Mouse (Mus musculus) stomach, embryonic 16.5 days (tissue): ENCODE data around the gene Gm20695. TPM values are rescaled to one million over a fixed set of nuclear protein-coding genes. Genes with fewer than 3 reads are reported as not detected.
A peak's percentile ranks its signal among the peaks of the same experiment; 100 is the strongest.

Source experiments
- ATAC-seq: fragments of 200-750 bp; cut with Nextera tagmentation; 2 replicates; pipeline ENCODE4 v1.8.0; 2017; ENCODE audit warnings: moderate number of reproducible peaks, moderate TSS enrichment; ENCODE audit not compliant: insufficient read depth, low FRiP score
- H3K27ac ChIP-seq: fragments of 300-500 bp; sonication (generic); 2 replicates; pipeline ENCODE4 v1.5.1; 2014; ENCODE audit warnings: low read length
- H3K27me3 ChIP-seq: fragments of 300-500 bp; sonication (generic); 2 replicates; pipeline ENCODE4 v1.6.1; 2014; ENCODE audit warnings: low read length, control low read depth, mixed read lengths; ENCODE audit not compliant: control insufficient read depth, insufficient read depth
- H3K36me3 ChIP-seq: fragments of 300-500 bp; sonication (generic); 2 replicates; pipeline ENCODE4 v1.6.1; 2014; ENCODE audit warnings: low read length; ENCODE audit not compliant: control insufficient read depth, insufficient read depth
- H3K4me1 ChIP-seq: fragments of 300-500 bp; sonication (generic); 2 replicates; pipeline ENCODE4 v1.6.1; 2014; ENCODE audit warnings: low read length, control low read depth, mixed read lengths; ENCODE audit not compliant: control insufficient read depth, insufficient read depth
- H3K4me2 ChIP-seq: fragments of 300-500 bp; sonication (generic); 2 replicates; pipeline ENCODE4 v1.6.1; 2014; ENCODE audit warnings: low read depth, low read length, mixed read lengths
- H3K4me3 ChIP-seq: fragments of 300-500 bp; sonication (generic); replicated peaks from 2 replicates; pipeline ENCODE4 v1.5.1; 2014; ENCODE audit warnings: mild to moderate bottlenecking, low read length
- H3K9ac ChIP-seq: fragments of 300-500 bp; sonication (generic); 2 replicates; pipeline ENCODE4 v1.6.1; 2014; ENCODE audit warnings: low read length
- H3K9me3 ChIP-seq: fragments of 300-500 bp; sonication (generic); replicated peaks from 2 replicates; pipeline ENCODE4 v1.6.1; 2016; ENCODE audit warnings: low read length, control low read depth; ENCODE audit not compliant: control insufficient read depth
- WGBS: fragments of 180-500 bp; shearing (Covaris S2); extraction: QIAGEN DNeasy Blood & Tissue Kit; methylation state at CpG from one replicate; pipeline ENCODE4 v1.1.7; 2014; 5-methylcytosine and 5-hydroxymethylcytosine counted together
- polyA plus RNA-seq: library from polyadenylated mRNA; unstranded; fragments of >200 nt; fragmentation: Nextera tagmentation; extraction: Ambion mirVana; gene quantifications from 2 replicates; pipeline ENCODE4 v1.2.1, GENCODE M21; 2015

Gm20695 gene
- 2.4 and 2.5 TPM in 2 replicates for polyA plus RNA-seq

- Histone ChIP-seq H3K27ac (peak within 1 kb of the TSS; percentile 94), H3K36me3 (no peaks in the 10 kb centered on the region), H3K9me3 (no peaks in the 10 kb centered on the region), H3K4me1 (peaks cover 8% of the 10 kb centered on the region), H3K4me2 (peak within 1 kb of the TSS; percentile 73), H3K9ac (peak within 1 kb of the TSS; percentile 95), H3K4me3 (peak within 1 kb of the TSS; percentile 98), H3K27me3 (no peaks in the 10 kb centered on the region)
- peak; percentile 99 for ATAC-seq
- WGBS: under 1% methylated on average over 83 of the region's 88 CpGs
Observed at GRCm38 (mm10) chr16:3884201-3885064, at the start of gene Gm20695, which contains the start of gene Zfp597. Gm20695 (plus strand) TSS chr16:3884648. Zfp597 (minus strand) TSS chr16:3884561.

GRCm38 (mm10) chr16:3835461-3835860, 49.0 kb upstream of the Gm20695 start:
- Histone ChIP-seq H3K27me3 (no peaks in the 10 kb centered on the region), H3K4me2 (no peak overlapping the region), H3K36me3 (no peaks in the 10 kb centered on the region), H3K4me1 (no peaks in the 10 kb centered on the region), H3K9ac (no peak overlapping the region), H3K9me3 (no peaks in the 10 kb centered on the region), H3K27ac (no peak overlapping the region), H3K4me3 (no peak overlapping the region)
- WGBS: 75% methylated on average over 2 of the region's 2 CpGs
- ATAC-seq: no peak

- H3K4me3 ChIP-seq: no peak overlapping the region
- H3K27me3 ChIP-seq: no peaks in the 10 kb centered on the region
- no peak overlapping the region for H3K4me2 ChIP-seq
- H3K9ac ChIP-seq: no peak overlapping the region
- H3K4me1 ChIP-seq: no peaks in the 10 kb centered on the region
- no peak overlapping the region for H3K27ac ChIP-seq
- no peaks in the 10 kb centered on the region for H3K36me3 ChIP-seq
- H3K9me3 ChIP-seq: no peaks in the 10 kb centered on the region
- 56% methylated on average over 17 of the region's 17 CpGs for WGBS
- ATAC-seq: 0 out of 2 replicates have a peak, but pooled peaks have one; percentile 37
Observed at GRCm38 (mm10) chr16:3839157-3839885, 45.1 kb upstream of the Gm20695 start.

- no peak for ATAC-seq
- H3K9ac ChIP-seq: no peak overlapping the region
- H3K9me3 ChIP-seq: no peaks in the 10 kb centered on the region
- no peaks in the 10 kb centered on the region for H3K36me3 ChIP-seq
- whole genome bisulfite sequencing: 24% methylated on average over 4 of the region's 4 CpGs
- peaks cover 6% of the 10 kb centered on the region; the same call in 1 of the 2 replicates for H3K4me1 ChIP-seq
- H3K27ac ChIP-seq: no peak overlapping the region
- H3K27me3 ChIP-seq: no peaks in the 10 kb centered on the region
- no peak overlapping the region for H3K4me2 ChIP-seq
- H3K4me3 ChIP-seq: no peak overlapping the region
Observed at GRCm38 (mm10) chr16:3842989-3843388, 41.5 kb upstream of the Gm20695 start.

- Histone ChIP-seq H3K4me3 (no peak overlapping the region), H3K27ac (no peak overlapping the region), H3K27me3 (no peaks in the 10 kb centered on the region), H3K9ac (no peak overlapping the region), H3K36me3 (no peaks in the 10 kb centered on the region), H3K9me3 (no peaks in the 10 kb centered on the region), H3K4me2 (no peak overlapping the region), H3K4me1 (peaks cover 7% of the 10 kb centered on the region; the same call in 1 of the 2 replicates)
- no peak for ATAC-seq
- WGBS: 61% methylated on average over 1 of the region's 1 CpGs
Observed at GRCm38 (mm10) chr16:3843796-3844195, 40.7 kb upstream of the Gm20695 start.

GRCm38 (mm10) chr16:3846711-3847518, 37.5 kb upstream of the Gm20695 start, which contains the start of gene Zfp174:
Zfp174 (plus strand) TSS chr16:3847268.
- no peaks in the 10 kb centered on the region for H3K36me3 ChIP-seq
- H3K4me2 ChIP-seq: peak within 1 kb of the TSS; percentile 58
- H3K4me1 ChIP-seq: peaks cover 7% of the 10 kb centered on the region; the same call in 1 of the 2 replicates
- H3K27me3 ChIP-seq: no peaks in the 10 kb centered on the region
- peak within 1 kb of the TSS; percentile 87 for H3K9ac ChIP-seq
- no peak within 1 kb of the TSS for H3K27ac ChIP-seq
- H3K9me3 ChIP-seq: no peaks in the 10 kb centered on the region
- peak; percentile 100 for ATAC-seq
- WGBS: 3% methylated on average over 38 of the region's 38 CpGs
- peak within 1 kb of the TSS; percentile 80 for H3K4me3 ChIP-seq

GRCm38 (mm10) chr16:3847871-3848270, 36.6 kb upstream of the Gm20695 start:
- H3K27ac ChIP-seq: no peak overlapping the region
- H3K9me3 ChIP-seq: no peaks in the 10 kb centered on the region
- WGBS: 66% methylated on average over 4 of the region's 4 CpGs
- H3K36me3 ChIP-seq: no peaks in the 10 kb centered on the region
- peak overlapping the region; percentile 87 for H3K9ac ChIP-seq
- peak overlapping the region; percentile 58 for H3K4me2 ChIP-seq
- H3K4me3 ChIP-seq: peak overlapping the region; percentile 80
- no peaks in the 10 kb centered on the region for H3K27me3 ChIP-seq
- peaks cover 7% of the 10 kb centered on the region; the same call in 1 of the 2 replicates for H3K4me1 ChIP-seq
- ATAC-seq: no peak

GRCm38 (mm10) chr16:3848416-3848815, 36.0 kb upstream of the Gm20695 start:
- no peaks in the 10 kb centered on the region for H3K27me3 ChIP-seq
- H3K4me1 ChIP-seq: peaks cover 7% of the 10 kb centered on the region; the same call in 1 of the 2 replicates
- H3K27ac ChIP-seq: no peak overlapping the region
- no peak for ATAC-seq
- no peaks in the 10 kb centered on the region for H3K9me3 ChIP-seq
- H3K4me2 ChIP-seq: no peak overlapping the region
- H3K9ac ChIP-seq: no peak overlapping the region
- WGBS: 75% methylated on average over 3 of the region's 3 CpGs
- H3K4me3 ChIP-seq: no peak overlapping the region
- no peaks in the 10 kb centered on the region for H3K36me3 ChIP-seq
